ENCODE assay signal across 9 mouse cellular contexts in the genomic region with DNA sequence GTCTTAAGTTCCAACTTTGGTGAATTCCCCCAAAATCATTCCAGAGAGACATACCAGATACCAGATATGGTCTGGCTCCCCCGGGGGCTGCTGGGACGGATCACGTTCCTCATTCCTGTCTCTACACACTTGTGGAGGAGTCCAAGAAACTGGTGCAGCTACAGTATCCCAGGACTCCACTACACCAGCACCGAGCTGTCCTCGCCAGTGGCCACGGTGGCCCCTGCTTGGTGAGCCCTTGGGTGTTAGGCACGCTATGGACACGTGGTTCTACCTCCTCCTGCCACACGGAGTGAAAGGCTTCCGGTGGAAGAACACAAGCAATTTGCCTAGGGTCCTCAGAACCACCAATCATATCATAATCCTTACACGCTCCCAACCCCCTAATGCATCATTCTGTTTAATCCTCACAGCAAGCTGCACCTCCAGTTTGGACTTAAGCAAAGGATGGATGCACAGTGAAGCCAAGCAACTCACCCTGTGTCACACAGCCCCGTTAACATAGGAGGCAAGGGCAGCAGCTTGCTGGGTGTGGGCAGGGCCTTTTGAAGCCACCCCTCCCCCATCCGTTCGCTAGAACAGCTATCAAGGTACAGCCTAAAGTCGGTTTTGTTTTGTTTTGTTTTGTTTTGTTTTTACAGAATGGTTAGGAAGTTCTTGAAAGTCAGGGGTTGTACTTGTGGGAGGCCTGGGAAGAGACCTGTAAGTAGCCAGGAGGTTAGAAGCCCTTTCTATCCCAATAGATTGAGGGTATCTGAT. TPM values are rescaled to one million over a fixed set of nuclear protein-coding genes. Genes with fewer than 3 reads are reported as not detected.
A peak's percentile ranks its signal among the peaks of the same experiment; 100 is the strongest.
DNase-seq lines count a peak whose midpoint lies in the region; ATAC-seq and TF ChIP-seq lines count a peak whose summit lies in the region.
"Had no signal": no experiment of that assay in that cellular context is flagged by ENCODE, and none has a peak within 500 bp of the region (broad histone marks: within the 10 kb centered on the region; RNA-seq: fewer than 3 reads in every experiment).

No protein-coding gene starts in this region.

- H3K27me3 ChIP-seq in lung, embryonic 15.5 days = no peaks in the 10 kb centered on the region; the same call in 1 of the 2 replicates
- H3K27me3 ChIP-seq in forebrain, embryonic 10.5 days (ENCODE audit: poor library complexity, severe bottlenecking) = peaks cover 60% of the 10 kb centered on the region
- peaks cover 39% of the 10 kb centered on the region for H3K27me3 ChIP-seq in limb, embryonic 10.5 days (ENCODE audit: low read depth, poor library complexity, severe bottlenecking)
- H3K27me3 ChIP-seq in neural tube, embryonic 15.5 days (replicated peaks) = 0 out of 2 replicates have a peak, but pooled peaks cover 9% of the 10 kb centered on the region

- DNase-seq in lung, adult 2 months = no peak
- DNase-seq in forebrain, embryonic 10.5 days (ENCODE audit: extremely low spot score, low spot score) = peak; percentile 36
- DNase-seq in limb, embryonic 10.5 days (ENCODE audit: low spot score) = peak; percentile 43
- no peak for DNase-seq in layer of hippocampus, adult 18-20 months (ENCODE audit: low spot score in 2 of 2)
- DNase-seq in lung, adult 18-20 months = no peak
- DNase-seq in spleen, adult 12 weeks (ENCODE audit: low spot score) = no peak

- no peak for TF ChIP-seq POLR2A in lung, adult 2 months (IDR thresholded peaks at IDR 0.05; ENCODE audit: borderline replicate concordance, extremely low read depth, low read depth, low read length)

- H3K4me3 ChIP-seq in lung, embryonic 15.5 days = peak overlapping the region; percentile 30
- no peak overlapping the region for H3K4me3 ChIP-seq in lung, adult 2 months (replicated peaks; ENCODE audit: extremely low read depth, low read depth, low read length)
- H3K4me3 ChIP-seq in forebrain, embryonic 10.5 days = peak overlapping the region; percentile 44
- peak overlapping the region; percentile 46 for H3K4me3 ChIP-seq in limb, embryonic 10.5 days
- H3K4me3 ChIP-seq in neural tube, embryonic 15.5 days (replicated peaks) = peak overlapping the region; percentile 19; the same call in 1 of the 2 replicates

- peaks cover 25% of the 10 kb centered on the region for H3K4me1 ChIP-seq in lung, embryonic 15.5 days
- H3K4me1 ChIP-seq in lung, adult 2 months (ENCODE audit: control insufficient read depth, insufficient read depth, low read length) = peaks cover 2% of the 10 kb centered on the region; the same call in 1 of the 2 replicates
- H3K4me1 ChIP-seq in forebrain, embryonic 10.5 days = peaks cover 71% of the 10 kb centered on the region
- H3K4me1 ChIP-seq in limb, embryonic 10.5 days = peaks cover 78% of the 10 kb centered on the region
- H3K4me1 ChIP-seq in neural tube, embryonic 15.5 days = peaks cover 34% of the 10 kb centered on the region

- TF ChIP-seq CTCF in lung, adult 2 months (IDR thresholded peaks at IDR 0.05; ENCODE audit: insufficient read depth, low read length) = no peak

- H3K9me3 ChIP-seq in lung, embryonic 15.5 days = no peaks in the 10 kb centered on the region
- H3K9me3 ChIP-seq in forebrain, embryonic 10.5 days = no peaks in the 10 kb centered on the region
- no peaks in the 10 kb centered on the region for H3K9me3 ChIP-seq in limb, embryonic 10.5 days (replicated peaks)
- H3K9me3 ChIP-seq in neural tube, embryonic 15.5 days (replicated peaks) = no peaks in the 10 kb centered on the region

- no peaks in the 10 kb centered on the region for H3K36me3 ChIP-seq in lung, embryonic 15.5 days
- no peaks in the 10 kb centered on the region for H3K36me3 ChIP-seq in forebrain, embryonic 10.5 days (replicated peaks)
- no peaks in the 10 kb centered on the region for H3K36me3 ChIP-seq in limb, embryonic 10.5 days
- no peaks in the 10 kb centered on the region for H3K36me3 ChIP-seq in neural tube, embryonic 15.5 days

- WGBS in lung, embryonic 15.5 days = 24% methylated on average over 15 of the region's 15 CpGs
- WGBS in lung, adult 2 months = 40% methylated on average over 15 of the region's 15 CpGs
- 35% methylated on average over 15 of the region's 15 CpGs for WGBS in forebrain, embryonic 10.5 days
- WGBS in limb, embryonic 10.5 days = 38% methylated on average over 15 of the region's 15 CpGs
- WGBS in neural tube, embryonic 15.5 days = 33% methylated on average over 15 of the region's 15 CpGs

- H3K9ac ChIP-seq in lung, embryonic 15.5 days = no peak overlapping the region
- 0 out of 2 replicates have a peak overlapping the region, but pooled peaks have one; percentile 17 for H3K9ac ChIP-seq in neural tube, embryonic 15.5 days (replicated peaks)

- H3K4me2 ChIP-seq in lung, embryonic 15.5 days = peak overlapping the region; percentile 70
- H3K4me2 ChIP-seq in neural tube, embryonic 15.5 days = peak overlapping the region; percentile 54

- 0 out of 2 replicates have a peak, but pooled peaks have one; percentile 12 for ATAC-seq in lung, embryonic 15.5 days (ENCODE audit: borderline replicate concordance, extremely low read depth, low FRiP score, low TSS enrichment)
- no peak; the same call in 1 of the 2 replicates for ATAC-seq in neural tube, embryonic 15.5 days (ENCODE audit: low FRiP score)

- 0 out of 2 replicates have a peak overlapping the region, but pooled peaks have one; percentile 14 for H3K27ac ChIP-seq in lung, embryonic 15.5 days
- peak overlapping the region; percentile 82 for H3K27ac ChIP-seq in forebrain, embryonic 10.5 days
- peak overlapping the region; percentile 87 for H3K27ac ChIP-seq in limb, embryonic 10.5 days
- peak overlapping the region; percentile 54; the same call in 1 of the 2 replicates for H3K27ac ChIP-seq in neural tube, embryonic 15.5 days (replicated peaks)

RNA-seq across cellular contexts. Expression of a gene that starts 2.2 kb away (rescaled TPM):
- polyA plus RNA-seq in lung, embryonic 15.5 days (2015; fragmentation: Nextera tagmentation; extraction: Ambion mirVana) = 1.2 and 1.5 TPM in 2 replicates
- 1.4 and 1.7 TPM in 2 replicates for polyA plus RNA-seq in lung, adult 2 months (2012; rRNA removed)
- polyA plus RNA-seq in forebrain, embryonic 10.5 days (2016; fragmentation: Nextera tagmentation; extraction: Ambion mirVana) = 0.46 and 1.2 TPM in 2 replicates
- polyA plus RNA-seq in limb, embryonic 10.5 days (2016; fragmentation: Nextera tagmentation; extraction: Ambion mirVana) = 1.6 and 7.9 TPM in 2 replicates
- 3.2 and 5.5 TPM in 2 replicates for polyA plus RNA-seq in neural tube, embryonic 15.5 days (2015; fragmentation: Nextera tagmentation; extraction: Ambion mirVana)
- total RNA-seq in layer of hippocampus, adult 18-20 months (2021) = under 1 TPM; 0.68 to 0.77 TPM

RNA-seq across cellular contexts. Expression of a gene that starts 32.3 kb away (rescaled TPM):
- polyA plus RNA-seq in lung, embryonic 15.5 days (2015; fragmentation: Nextera tagmentation; extraction: Ambion mirVana) = 26.1 and 26.5 TPM in 2 replicates
- 27.9 and 37.2 TPM in 2 replicates for polyA plus RNA-seq in lung, adult 2 months (2012; rRNA removed)
- polyA plus RNA-seq in forebrain, embryonic 10.5 days (2016; fragmentation: Nextera tagmentation; extraction: Ambion mirVana) = 18.8 and 20.1 TPM in 2 replicates
- 15.0 and 22.5 TPM in 2 replicates for polyA plus RNA-seq in limb, embryonic 10.5 days (2016; fragmentation: Nextera tagmentation; extraction: Ambion mirVana)
- 28.3 and 31.4 TPM in 2 replicates for polyA plus RNA-seq in neural tube, embryonic 15.5 days (2015; fragmentation: Nextera tagmentation; extraction: Ambion mirVana)
- 10 to 100 TPM; 46.3 to 48.6 TPM for total RNA-seq in layer of hippocampus, adult 18-20 months (2021)

RNA-seq across cellular contexts. Expression of a gene that starts 38.1 kb away (rescaled TPM):
- not detected in 2 replicates for polyA plus RNA-seq in lung, embryonic 15.5 days (2015; fragmentation: Nextera tagmentation; extraction: Ambion mirVana)
- not detected in 2 replicates for polyA plus RNA-seq in lung, adult 2 months (2012; rRNA removed)
- 0.34 TPM in 1 of 2 replicates, not detected in the other for polyA plus RNA-seq in forebrain, embryonic 10.5 days (2016; fragmentation: Nextera tagmentation; extraction: Ambion mirVana)
- not detected in 2 replicates for polyA plus RNA-seq in limb, embryonic 10.5 days (2016; fragmentation: Nextera tagmentation; extraction: Ambion mirVana)
- polyA plus RNA-seq in neural tube, embryonic 15.5 days (2015; fragmentation: Nextera tagmentation; extraction: Ambion mirVana) = not detected in 2 replicates
- not detected for total RNA-seq in layer of hippocampus, adult 18-20 months (2021)
- polyA plus RNA-seq: brain, embryonic 14.5 days had no signal

Comparison
In these comparisons a context has a peak if more than half of its experiments do, and no peak if none do; other contexts are left out.
1. H3K27ac ChIP-seq: peak in every context shown above with its lines; median percentile 87 in limb, embryonic 10.5 days; 82 in forebrain, embryonic 10.5 days; 54 in neural tube, embryonic 15.5 days; 14 in lung, embryonic 15.5 days.
2. DNase-seq: peak in forebrain, embryonic 10.5 days (single experiment) and limb, embryonic 10.5 days (single experiment); none in lung, adult 2 months (single experiment), layer of hippocampus, adult 18-20 months (0 of 2), lung, adult 18-20 months (0 of 2) and spleen, adult 12 weeks (single experiment).